Mouse (Mus musculus) forebrain, embryonic 15.5 days (tissue): ENCODE measurements at regions not wholly inside any gene's neighbourhood (a gene's known extent, or its start where the extent isn't known, plus 50 kb on each side); places are given as distances from the start of the nearest gene placed in this dataset.
A peak's percentile ranks its signal among the peaks of the same experiment; 100 is the strongest.

Experiments
- ATAC-seq: fragments of 200-750 bp; cut with Nextera tagmentation; replicated peaks from 2 replicates; pipeline ENCODE4 v1.8.0; 2017; ENCODE audit warnings: mild to moderate bottlenecking, moderate TSS enrichment, moderate library complexity
- H3K27ac ChIP-seq: fragments of 300-500 bp; sonication (generic); replicated peaks from 2 replicates; pipeline ENCODE4 v1.5.1; 2015; ENCODE audit warnings: mild to moderate bottlenecking, inconsistent platforms
- H3K27me3 ChIP-seq: fragments of 300-500 bp; sonication (generic); 2 replicates; pipeline ENCODE4 v1.6.1; 2015; ENCODE audit warnings: inconsistent platforms
- H3K36me3 ChIP-seq: fragments of 300-500 bp; sonication (generic); 2 replicates; pipeline ENCODE4 v1.6.1; 2015; ENCODE audit warnings: mild to moderate bottlenecking, inconsistent platforms
- H3K4me1 ChIP-seq: fragments of 300-500 bp; sonication (generic); 2 replicates; pipeline ENCODE4 v1.6.1; 2015; ENCODE audit warnings: inconsistent platforms
- H3K4me2 ChIP-seq: fragments of 300-500 bp; sonication (generic); replicated peaks from 2 replicates; pipeline ENCODE4 v1.6.1; 2015; ENCODE audit warnings: mild to moderate bottlenecking, inconsistent platforms
- H3K4me3 ChIP-seq: fragments of 300-500 bp; sonication (generic); 2 replicates; pipeline ENCODE4 v1.5.1; 2015; ENCODE audit warnings: mild to moderate bottlenecking, inconsistent platforms
- H3K9ac ChIP-seq: fragments of 300-500 bp; sonication (generic); replicated peaks from 2 replicates; pipeline ENCODE4 v1.6.1; 2015; ENCODE audit warnings: mild to moderate bottlenecking, inconsistent platforms
- H3K9me3 ChIP-seq: fragments of 300-500 bp; sonication (generic); 2 replicates; pipeline ENCODE4 v1.6.1; 2016; ENCODE audit warnings: inconsistent platforms
- WGBS: fragments of 180-500 bp; shearing (Covaris S2); methylation state at CpG from one replicate; pipeline ENCODE4 v1.1.7; 2015; ENCODE audit warnings: mixed read lengths; 5-methylcytosine and 5-hydroxymethylcytosine counted together

GRCm38 (mm10) chrX:51913247-51913646 is 59.3 kb downstream of the 1700080O16Rik start:
- Histone ChIP-seq H3K27ac (no peak overlapping the region), H3K9ac (no peak overlapping the region), H3K4me1 (no peaks in the 10 kb centered on the region), H3K4me3 (no peak overlapping the region), H3K27me3 (no peaks in the 10 kb centered on the region), H3K9me3 (no peaks in the 10 kb centered on the region), H3K4me2 (no peak overlapping the region), H3K36me3 (no peaks in the 10 kb centered on the region)
- ATAC-seq = peak; percentile 82
- WGBS = 21% methylated on average over 4 of the region's 4 CpGs

DNA sequence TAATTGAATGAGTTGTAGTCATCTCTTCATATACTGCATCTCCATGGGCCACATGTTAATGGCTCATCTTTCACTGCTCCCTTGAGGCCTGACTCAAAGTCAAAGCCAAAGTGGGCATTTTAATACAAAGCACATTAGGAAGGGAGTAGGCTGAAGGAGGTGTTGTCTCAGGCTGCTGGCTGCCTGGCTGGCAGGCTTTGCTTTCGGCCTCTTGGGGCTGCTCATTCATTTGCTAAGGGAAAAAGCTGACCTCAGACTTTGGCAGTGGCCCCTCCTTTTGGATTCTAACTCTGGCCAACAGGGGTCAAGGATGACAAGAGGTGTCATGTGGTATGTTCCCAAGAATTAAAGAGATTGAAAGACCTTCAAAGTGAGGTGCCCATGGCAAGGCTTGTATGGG is 61.0 kb downstream of the 1700080O16Rik start:
- no peak overlapping the region for H3K27ac ChIP-seq
- H3K4me3 ChIP-seq = no peak overlapping the region
- no peaks in the 10 kb centered on the region for H3K36me3 ChIP-seq
- H3K9me3 ChIP-seq = no peaks in the 10 kb centered on the region
- no peak overlapping the region for H3K4me2 ChIP-seq
- H3K27me3 ChIP-seq = no peaks in the 10 kb centered on the region
- H3K9ac ChIP-seq = no peak overlapping the region
- 41% methylated on average over 1 of the region's 1 CpGs for WGBS
- no peaks in the 10 kb centered on the region for H3K4me1 ChIP-seq
- no peak for ATAC-seq

DNA sequence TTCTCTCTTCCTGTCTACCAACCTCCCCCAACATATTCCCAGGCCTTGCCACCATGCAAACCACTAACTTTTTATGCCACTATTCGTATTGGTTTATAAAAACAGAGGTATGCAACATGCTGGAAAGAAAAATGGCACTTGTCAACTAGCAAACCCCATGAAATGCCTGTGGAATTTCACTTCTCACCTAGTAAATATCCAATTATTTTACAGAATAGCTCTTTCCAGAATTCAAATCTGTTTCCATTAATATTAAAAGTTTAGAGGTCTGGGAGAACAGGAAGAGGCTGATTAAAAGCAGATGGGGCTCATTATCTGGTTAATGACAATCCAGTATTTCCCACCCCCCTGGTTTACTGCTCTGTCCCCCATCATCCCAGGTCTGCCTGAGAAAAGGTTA is 62.0 kb downstream of the 1700080O16Rik start:
- H3K36me3 ChIP-seq = no peaks in the 10 kb centered on the region
- no peak overlapping the region for H3K4me2 ChIP-seq
- no peak overlapping the region for H3K4me3 ChIP-seq
- H3K9ac ChIP-seq = no peak overlapping the region
- H3K9me3 ChIP-seq = no peaks in the 10 kb centered on the region
- H3K4me1 ChIP-seq = no peaks in the 10 kb centered on the region
- H3K27ac ChIP-seq = no peak overlapping the region
- no peaks in the 10 kb centered on the region for H3K27me3 ChIP-seq
- ATAC-seq = no peak
- 60% methylated on average over 1 of the region's 1 CpGs for WGBS

GRCm38 (mm10) chrX:51898445-51898844 is 74.1 kb downstream of the 1700080O16Rik start:
- H3K4me2 ChIP-seq = no peak overlapping the region
- H3K27me3 ChIP-seq = no peaks in the 10 kb centered on the region
- H3K9me3 ChIP-seq = no peaks in the 10 kb centered on the region
- H3K4me1 ChIP-seq = no peaks in the 10 kb centered on the region
- no peak overlapping the region for H3K9ac ChIP-seq
- no peaks in the 10 kb centered on the region for H3K36me3 ChIP-seq
- no peak for ATAC-seq
- 82% methylated on average over 4 of the region's 4 CpGs for WGBS
- no peak overlapping the region for H3K27ac ChIP-seq
- H3K4me3 ChIP-seq = no peak overlapping the region

GRCm38 (mm10) chrX:51897059-51897458 is 75.5 kb downstream of the 1700080O16Rik start:
- Histone ChIP-seq H3K4me3 (no peak overlapping the region), H3K36me3 (no peaks in the 10 kb centered on the region), H3K27ac (no peak overlapping the region), H3K9me3 (no peaks in the 10 kb centered on the region), H3K9ac (no peak overlapping the region), H3K4me1 (no peaks in the 10 kb centered on the region), H3K27me3 (no peaks in the 10 kb centered on the region), H3K4me2 (no peak overlapping the region)
- WGBS = 27% methylated on average over 5 of the region's 5 CpGs
- no peak for ATAC-seq

DNA sequence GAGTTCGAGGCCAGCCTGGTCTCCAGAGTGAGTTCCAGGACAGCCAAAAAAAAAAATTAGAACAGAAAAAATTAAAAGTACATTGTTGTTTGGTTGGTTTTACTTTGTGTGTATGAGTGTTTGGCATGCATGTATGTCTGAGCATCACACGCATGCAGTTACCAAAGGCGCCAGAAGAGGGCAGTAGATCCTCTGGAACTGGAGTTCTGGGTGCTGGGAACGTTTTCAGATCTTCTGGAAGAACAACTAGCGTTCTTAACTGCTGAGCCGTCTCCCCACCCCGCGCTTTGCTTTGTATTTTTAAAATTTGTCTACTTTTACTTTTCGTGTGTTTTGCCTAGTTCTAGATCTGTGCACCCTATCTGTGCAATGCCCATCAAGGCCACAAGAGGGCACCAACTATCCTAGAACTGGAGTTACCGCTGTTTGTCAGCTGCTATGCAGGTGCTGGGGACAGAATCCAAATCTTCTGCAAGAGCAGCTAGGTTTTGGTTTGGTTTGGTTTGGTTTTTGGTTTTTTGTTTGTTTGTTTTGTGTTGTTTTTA is 76.9 kb downstream of the 1700080O16Rik start:
- H3K4me3 ChIP-seq = no peak overlapping the region
- H3K36me3 ChIP-seq = no peaks in the 10 kb centered on the region
- no peaks in the 10 kb centered on the region for H3K27me3 ChIP-seq
- no peak for ATAC-seq
- no peak overlapping the region for H3K4me2 ChIP-seq
- 73% methylated on average over 10 of the region's 10 CpGs for WGBS
- no peak overlapping the region for H3K9ac ChIP-seq
- H3K27ac ChIP-seq = no peak overlapping the region
- H3K9me3 ChIP-seq = no peaks in the 10 kb centered on the region
- H3K4me1 ChIP-seq = no peaks in the 10 kb centered on the region

GRCm38 (mm10) chrX:51892716-51893115 is 79.9 kb downstream of the 1700080O16Rik start:
- no peak for ATAC-seq
- no peaks in the 10 kb centered on the region for H3K27me3 ChIP-seq
- WGBS = 62% methylated on average over 1 of the region's 1 CpGs

GRCm38 (mm10) chrX:51886129-51886528 is 85.1 kb upstream of the Usp26 start:
- 45% methylated on average over 5 of the region's 5 CpGs for WGBS
- Histone ChIP-seq H3K27ac (no peak overlapping the region), H3K27me3 (no peaks in the 10 kb centered on the region)

More at GRCm38 (mm10) chrX:51892716-51893115, 79.9 kb downstream of the 1700080O16Rik start:
- Histone ChIP-seq H3K9ac (no peak overlapping the region), H3K4me2 (no peak overlapping the region), H3K4me3 (no peak overlapping the region), H3K9me3 (no peaks in the 10 kb centered on the region), H3K36me3 (no peaks in the 10 kb centered on the region), H3K4me1 (no peaks in the 10 kb centered on the region), H3K27ac (no peak overlapping the region)

More at GRCm38 (mm10) chrX:51886129-51886528, 85.1 kb upstream of the Usp26 start:
- H3K9ac ChIP-seq = no peak overlapping the region
- no peaks in the 10 kb centered on the region for H3K36me3 ChIP-seq
- ATAC-seq = no peak
- no peak overlapping the region for H3K4me2 ChIP-seq
- H3K9me3 ChIP-seq = no peaks in the 10 kb centered on the region
- no peaks in the 10 kb centered on the region for H3K4me1 ChIP-seq
- no peak overlapping the region for H3K4me3 ChIP-seq
